In genomic region chr16:11960691-11961090, GRCm38 (mm10) we compare ENCODE assay signal across 20 mouse cellular contexts. TPM values are rescaled to one million over a fixed set of nuclear protein-coding genes. Genes with fewer than 3 reads are reported as not detected.
DNase-seq lines count a peak whose midpoint lies in the region; ATAC-seq lines count a peak whose summit lies in the region.
"Had no signal": no experiment of that assay in that cellular context is flagged by ENCODE, and none has a peak within 500 bp of the region (broad histone marks: within the 10 kb centered on the region; RNA-seq: fewer than 3 reads in every experiment).

No protein-coding gene starts in this region.

- H3K27me3 ChIP-seq in kidney, embryonic 15.5 days, result no peaks in the 10 kb centered on the region
- H3K27me3 ChIP-seq: limb, embryonic 12.5 days; liver, embryonic 13.5 days; lung, embryonic 15.5 days; midbrain, embryonic 13.5 days had no signal

- no peak overlapping the region for H3K4me2 ChIP-seq in kidney, embryonic 15.5 days
- H3K4me2 ChIP-seq: limb, embryonic 12.5 days; liver, embryonic 13.5 days; lung, embryonic 15.5 days; midbrain, embryonic 13.5 days had no signal

- 95% methylated on average over 1 of the region's 1 CpGs for WGBS in kidney, embryonic 15.5 days

- no peak overlapping the region for H3K9ac ChIP-seq in kidney, embryonic 15.5 days
- H3K9ac ChIP-seq: limb, embryonic 12.5 days; liver, embryonic 13.5 days; lung, embryonic 15.5 days; midbrain, embryonic 13.5 days had no signal

- no peaks in the 10 kb centered on the region for H3K9me3 ChIP-seq in kidney, embryonic 15.5 days (replicated peaks)
- H3K9me3 ChIP-seq: limb, embryonic 12.5 days; liver, embryonic 13.5 days; lung, embryonic 15.5 days; midbrain, embryonic 13.5 days had no signal

- H3K36me3 ChIP-seq in kidney, embryonic 15.5 days, result no peaks in the 10 kb centered on the region
- H3K36me3 ChIP-seq: limb, embryonic 12.5 days; liver, embryonic 13.5 days; lung, embryonic 15.5 days; midbrain, embryonic 13.5 days had no signal

- no peaks in the 10 kb centered on the region for H3K4me1 ChIP-seq in kidney, embryonic 15.5 days
- H3K4me1 ChIP-seq: limb, embryonic 12.5 days; liver, embryonic 13.5 days; lung, embryonic 15.5 days; midbrain, embryonic 13.5 days had no signal

- H3K27ac ChIP-seq in kidney, embryonic 15.5 days, result no peak overlapping the region
- H3K27ac ChIP-seq: heart, adult 2 months; limb, embryonic 12.5 days; liver, embryonic 13.5 days; lung, embryonic 15.5 days; midbrain, embryonic 13.5 days had no signal

- peak; percentile 6 to 7 for DNase-seq in cerebellum, adult 18-20 months
- DNase-seq in cerebellum, adult 11 months, result no peak
- DNase-seq in right cerebral cortex, adult 18-20 months, result peak; percentile 54
- no peak for DNase-seq in right cerebral cortex, postnatal 25 days
- peak; percentile 18 to 30 for DNase-seq in layer of hippocampus, postnatal 36 days
- DNase-seq in adrenal gland, postnatal 14 days, result no peak
- DNase-seq in kidney, postnatal 36 days, result no peak
- DNase-seq: gastrocnemius, postnatal 14 days; heart, adult 2 months; kidney, adult 8-10 months; liver, embryonic 13.5 days; retina, postnatal 1 day; thymus, postnatal 25 days had no signal

- no peak overlapping the region for H3K4me3 ChIP-seq in kidney, embryonic 15.5 days (replicated peaks)
- H3K4me3 ChIP-seq: heart, adult 2 months; limb, embryonic 12.5 days; liver, embryonic 13.5 days; lung, embryonic 15.5 days; midbrain, embryonic 13.5 days had no signal

- ATAC-seq in kidney, embryonic 15.5 days (replicated peaks; ENCODE audit: low FRiP score), result no peak
- ATAC-seq: inflammation-experienced regulatory T-cells, adult 6 months; midbrain, embryonic 13.5 days had no signal

RNA-seq across cellular contexts. Expression of gene Shisa9, which starts 23.2 kb away (rescaled TPM):
- 10 to 100 TPM; 51.9 to 57.4 TPM for total RNA-seq in layer of hippocampus, postnatal 36 days (2021)
- 2.5 and 3.0 TPM in 2 replicates for total RNA-seq in adrenal gland, postnatal 14 days (2021)
- 0.76 and 1.3 TPM in 2 replicates for polyA plus RNA-seq in kidney, embryonic 15.5 days (2015; fragmentation: Nextera tagmentation; extraction: Ambion mirVana)
- total RNA-seq: gastrocnemius, postnatal 14 days; heart, adult 2 months; MEL had no signal
- polyA plus RNA-seq: large intestine, adult 2 months had no signal

RNA-seq across cellular contexts. Expression of gene Cpped1, which starts 51.4 kb away (rescaled TPM):
- 10 to 100 TPM; 31.0 to 33.1 TPM for total RNA-seq in layer of hippocampus, postnatal 36 days (2021)
- total RNA-seq in adrenal gland, postnatal 14 days (2021), result 40.0 and 43.1 TPM in 2 replicates
- 26.9 and 30.5 TPM in 2 replicates for polyA plus RNA-seq in kidney, embryonic 15.5 days (2015; fragmentation: Nextera tagmentation; extraction: Ambion mirVana)

Comparison
In these comparisons a context has a peak if more than half of its experiments do, and no peak if none do; other contexts are left out.
1. DNase-seq: peak in cerebellum, adult 18-20 months (2 of 2), right cerebral cortex, adult 18-20 months (single experiment) and layer of hippocampus, postnatal 36 days (2 of 2); none in cerebellum, adult 11 months (single experiment), right cerebral cortex, postnatal 25 days (single experiment), adrenal gland, postnatal 14 days (single experiment) and kidney, postnatal 36 days (0 of 2).
2. RNA of gene Shisa9, which starts 23.2 kb away (total RNA-seq): 51.9 to 57.4 TPM in layer of hippocampus, postnatal 36 days; 2.5 to 3.0 TPM in adrenal gland, postnatal 14 days; every median in the first group is over 10 times any median in the second.